Mouse (Mus musculus) c-Kit-positive CD71-positive TER-119-negative erythroid progenitor cells, embryonic 14.5 days (primary cell): ENCODE data around the gene Zswim1.
"Not testable (repeated sequence)": the region's sequence is repeated elsewhere in the genome, so short reads cannot be mapped to it uniquely, and the experiment has no call there.

Source experiments
- DNase-seq: peaks from one replicate; pipeline ENCODE4 v3.0.0-alpha.2; 2013; ENCODE audit warnings: low read depth

Zswim1 gene

DNA sequence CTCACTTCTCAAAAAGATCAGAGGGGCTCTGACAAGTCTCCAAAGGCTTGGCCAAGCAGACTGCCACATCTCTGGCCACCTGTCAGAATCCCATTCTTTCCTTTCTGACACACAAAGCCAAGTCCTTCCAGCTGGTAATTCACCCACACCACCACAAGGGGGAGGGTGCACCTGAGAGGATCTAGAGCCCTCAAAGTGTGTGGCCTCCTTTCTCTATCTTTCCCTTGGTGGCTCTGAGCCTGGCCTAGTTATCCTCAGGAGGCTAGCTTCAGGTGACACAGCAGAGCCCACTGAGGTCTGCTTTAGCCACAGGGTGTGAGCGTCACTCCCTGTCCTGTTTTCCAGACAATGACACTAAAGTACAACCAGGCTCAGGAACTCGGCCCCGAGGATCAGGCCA lies 29.2 kb upstream of the Zswim1 start:
- no peak for DNase-seq

DNA sequence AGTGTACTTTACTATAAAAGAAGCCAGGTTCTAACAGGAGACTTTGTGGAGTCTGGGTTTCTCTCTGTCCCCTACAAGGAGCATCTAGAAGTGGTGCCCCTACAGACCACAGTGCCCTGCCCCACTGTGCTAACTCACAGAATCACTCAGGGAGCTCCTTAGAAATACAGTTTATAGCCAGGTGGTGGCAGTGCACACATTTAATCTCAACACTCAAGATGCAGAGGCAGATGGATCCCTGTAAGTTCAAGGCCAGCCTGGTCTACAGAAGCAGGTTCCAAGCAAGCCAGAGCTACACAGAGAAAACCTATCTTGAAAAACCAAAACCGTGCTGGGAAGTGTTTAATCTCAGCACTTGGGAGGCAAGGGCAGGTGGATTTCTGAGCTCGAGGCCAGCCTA lies 28.7 kb upstream of the Zswim1 start:
- DNase-seq, result no peak

DNA sequence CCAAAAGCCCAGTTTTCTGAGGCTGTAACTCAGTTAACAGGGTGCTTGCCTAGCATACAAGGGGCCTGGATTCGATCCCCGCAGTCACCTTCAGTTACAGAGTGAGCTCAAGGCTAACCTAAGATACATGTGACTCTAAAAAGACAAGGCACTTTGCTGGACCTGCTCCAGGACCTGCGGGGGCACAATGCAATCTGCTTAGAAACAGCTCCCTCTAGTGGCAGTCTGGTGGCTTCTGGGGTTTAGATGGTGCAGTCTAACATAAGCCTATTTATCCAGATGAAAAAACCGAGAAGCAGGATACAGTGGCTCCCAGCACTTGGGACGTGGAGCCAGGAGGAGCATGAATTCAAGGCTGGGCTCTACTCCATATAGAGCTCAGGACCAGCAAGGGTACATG lies 28.2 kb upstream of the Zswim1 start:
- DNase-seq, result peak; percentile 87

DNA sequence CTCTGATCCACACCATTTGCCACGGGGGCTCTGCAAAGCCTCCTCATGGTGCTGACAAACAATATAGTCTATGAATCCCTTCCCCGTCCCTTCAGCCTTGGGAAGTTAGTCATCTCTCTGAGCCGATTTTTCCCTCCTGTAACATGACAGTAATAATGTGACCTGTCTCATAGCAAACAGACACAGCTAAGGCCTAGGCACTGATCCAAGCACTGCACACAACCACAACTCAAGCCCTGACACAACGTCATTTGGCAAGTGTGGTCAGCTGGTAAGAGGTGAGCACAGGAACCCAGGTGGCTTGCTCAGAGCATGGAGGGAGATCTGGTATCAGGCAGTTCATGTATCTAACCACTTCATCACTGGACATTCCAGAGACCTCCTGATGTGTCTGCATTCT lies 26.6 kb upstream of the Zswim1 start:
- DNase-seq, result no peak

DNA sequence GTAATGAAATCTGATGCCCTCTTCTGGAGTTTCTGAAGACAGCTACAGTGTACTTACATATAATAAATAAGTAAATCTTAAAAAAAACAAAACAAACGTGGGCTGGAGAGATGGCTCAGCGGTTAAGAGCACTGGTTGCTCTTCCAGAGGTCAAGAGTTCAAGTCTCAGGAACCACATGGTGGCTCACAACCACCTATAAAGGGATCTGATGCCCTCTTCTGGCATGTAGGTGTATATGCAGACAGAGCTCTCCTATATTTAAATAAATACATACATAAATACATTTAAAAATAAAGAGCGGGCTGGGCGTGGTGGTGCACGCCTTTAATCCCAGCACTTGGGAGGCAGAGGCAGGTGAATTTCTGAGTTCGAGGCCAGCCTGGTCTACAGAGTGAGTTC lies 23.9 kb upstream of the Zswim1 start:
- not testable (repeated sequence) for DNase-seq

DNA sequence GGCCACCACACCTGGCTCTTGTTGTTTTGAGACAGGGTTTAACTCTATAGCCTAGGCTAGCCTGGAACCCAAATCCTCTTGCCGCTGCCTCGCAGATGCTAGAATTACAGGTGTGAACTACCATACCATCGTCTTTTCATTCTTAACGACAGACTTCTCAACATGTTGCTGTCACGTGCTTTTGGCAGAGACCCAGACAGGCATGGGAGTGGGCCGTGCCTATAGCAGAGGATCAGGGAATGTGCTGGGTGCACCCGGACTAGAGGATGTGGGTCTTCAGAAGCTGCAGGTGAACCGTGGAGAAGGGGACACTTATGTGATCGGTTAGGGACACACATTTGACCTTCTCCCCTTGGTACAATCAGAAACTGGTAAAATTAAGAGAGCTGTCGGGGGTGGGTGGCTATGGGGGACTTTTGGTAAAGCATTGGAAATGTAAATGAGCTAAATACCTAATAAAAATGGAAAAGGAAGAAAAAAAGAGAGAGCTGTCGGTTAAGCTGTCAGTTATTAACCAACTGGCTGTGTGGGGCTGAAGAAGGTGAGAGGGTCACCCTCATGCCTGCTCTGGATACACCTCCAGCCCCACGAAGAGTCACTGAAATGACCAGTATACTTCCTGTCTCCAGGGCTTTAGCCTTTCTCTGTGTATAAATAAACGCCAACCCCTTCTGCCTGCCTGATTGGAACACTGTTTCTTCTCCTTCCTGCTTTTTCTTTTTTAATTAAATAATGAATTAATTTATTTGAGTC lies 22.1 kb upstream of the Zswim1 start:
- no peak for DNase-seq

DNA sequence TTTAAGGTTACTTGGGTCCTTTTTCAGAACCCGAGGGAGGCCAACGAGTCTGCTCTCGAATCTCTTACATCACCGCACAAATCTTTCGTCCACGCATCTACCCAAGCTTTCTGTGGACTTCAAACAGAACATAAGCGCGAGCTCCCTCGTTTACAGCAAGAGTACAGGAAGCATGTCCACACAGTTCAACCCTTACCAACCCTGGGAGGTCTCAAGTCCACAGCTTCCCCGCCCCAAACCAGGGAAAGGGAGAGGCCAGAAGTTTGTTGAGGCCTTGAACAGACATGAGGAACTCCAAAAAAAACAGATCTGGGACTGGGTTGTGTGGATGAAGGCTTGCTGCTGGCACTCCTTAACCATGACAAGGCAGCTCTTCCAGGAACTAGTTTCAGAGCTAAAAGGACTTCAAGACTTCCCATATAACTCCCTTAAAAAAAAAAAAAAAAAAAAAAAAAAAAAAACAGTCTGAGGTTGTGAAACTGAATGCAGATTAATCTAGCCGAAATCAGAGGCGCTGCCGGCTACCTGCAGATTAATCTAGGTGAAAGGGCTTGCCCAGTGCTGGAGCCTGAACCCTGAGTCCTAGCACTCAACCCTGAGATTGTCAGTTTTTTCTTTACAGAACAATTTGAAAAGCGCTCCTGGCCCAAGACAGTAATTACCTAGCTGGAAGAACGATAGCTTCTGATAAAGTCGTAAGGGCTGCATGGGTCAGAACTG lies 19.1 kb upstream of the Zswim1 start:
- no peak for DNase-seq

DNA sequence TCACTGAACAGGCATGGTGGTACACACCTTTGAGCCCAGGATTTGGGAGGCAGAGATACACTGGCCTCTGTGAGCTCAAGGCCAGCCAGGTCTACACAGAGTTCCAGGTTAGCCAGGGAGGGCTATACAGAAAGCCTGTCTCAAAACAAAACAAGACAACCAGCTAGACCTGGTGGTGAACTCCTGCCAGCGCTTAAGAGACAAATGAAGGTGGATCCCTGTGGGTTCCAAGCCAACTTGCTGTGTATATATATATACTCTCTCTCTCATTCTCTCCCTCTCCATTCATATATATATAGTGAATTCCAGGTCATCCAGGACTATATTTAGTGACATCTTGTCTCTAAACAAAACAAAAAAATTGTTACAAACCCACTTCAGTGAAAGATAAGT lies 18.6 kb upstream of the Zswim1 start:
- DNase-seq, result no peak

DNA sequence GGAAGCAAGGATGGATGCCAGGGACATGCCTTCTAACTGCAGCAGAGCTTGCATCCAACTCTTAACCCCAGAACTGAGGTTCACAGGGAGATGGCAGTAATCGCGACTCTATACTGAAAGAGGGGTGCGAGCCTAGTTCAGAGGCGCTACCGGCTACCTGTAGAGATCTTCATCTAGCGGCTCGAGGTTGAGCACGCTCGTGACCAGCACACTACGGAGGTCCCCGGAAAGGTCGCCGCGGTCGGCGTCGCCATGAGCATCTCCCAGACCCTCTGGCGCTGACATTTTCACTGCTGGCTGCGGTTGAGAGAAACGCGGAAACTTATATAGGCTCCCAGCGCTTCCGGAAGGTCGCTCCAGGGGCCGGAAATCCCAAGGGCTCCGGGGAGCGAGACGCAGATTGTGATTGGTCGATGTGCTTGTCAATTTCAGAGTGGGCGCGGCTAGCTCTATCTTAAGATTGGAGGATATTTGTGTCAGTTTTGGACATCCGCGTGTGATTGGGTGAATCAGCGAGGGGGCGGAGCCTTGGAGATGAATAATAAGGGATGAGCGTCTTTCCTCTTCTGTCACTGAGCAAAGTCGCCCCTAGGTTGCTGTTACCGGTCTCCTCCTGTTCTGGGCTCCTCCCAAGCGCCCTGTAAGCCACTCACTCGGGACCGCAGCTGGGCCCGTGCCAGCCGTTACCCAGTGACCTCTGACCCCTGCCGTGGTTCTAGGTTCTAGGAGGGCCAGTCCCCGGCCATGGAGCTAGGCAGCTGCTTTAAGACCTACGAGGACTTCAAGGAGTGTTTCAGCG lies 17.8 kb upstream of the Zswim1 start, which contains the start of the genes Acot8 and Zswim3:
Acot8 (minus strand) TSS at position 350 of the 799 bp plus-strand sequence.
Zswim3 (plus strand) TSS at position 566 of the 799 bp plus-strand sequence.
- peak; percentile 100 for DNase-seq

DNA sequence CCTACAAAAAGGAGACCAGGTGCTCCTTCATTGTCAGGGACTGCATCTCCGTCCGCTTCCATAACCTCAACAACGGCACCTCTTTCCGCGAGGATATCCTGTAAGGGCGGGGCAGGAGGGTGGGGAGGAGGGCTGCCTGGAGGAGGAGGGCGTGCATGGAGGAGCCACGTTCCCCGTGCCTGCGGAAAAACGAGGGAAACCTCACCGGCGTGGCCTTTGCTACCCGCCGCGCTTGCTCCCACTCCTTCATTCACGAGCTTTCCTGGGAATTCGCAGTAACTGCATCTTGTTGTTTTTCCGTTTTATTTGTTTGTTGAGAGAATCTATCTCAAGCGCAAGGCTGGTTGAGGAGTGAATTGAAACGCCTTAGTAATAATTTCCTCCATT lies 17.2 kb upstream of the Zswim1 start:
- DNase-seq, result no peak

DNA sequence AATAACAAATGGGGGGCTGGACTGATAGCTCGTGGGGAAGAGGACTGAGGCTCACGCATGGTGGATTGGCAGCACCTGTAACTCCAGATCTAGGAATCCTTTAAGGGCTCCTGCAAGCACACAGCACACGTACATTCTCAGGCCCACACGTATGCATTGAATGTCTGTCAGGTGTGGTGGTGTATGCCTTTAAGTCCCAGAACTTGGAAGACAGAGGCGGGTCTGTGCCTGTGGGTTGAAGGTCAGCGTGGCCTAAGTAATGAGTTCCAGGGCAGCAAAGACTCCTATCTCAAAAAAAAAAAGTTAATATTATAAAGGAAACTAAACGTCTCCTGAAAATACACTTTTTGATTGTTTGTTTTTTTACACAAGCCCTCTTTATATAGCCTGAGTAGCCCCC lies 15.9 kb upstream of the Zswim1 start:
- DNase-seq, result no peak

DNA sequence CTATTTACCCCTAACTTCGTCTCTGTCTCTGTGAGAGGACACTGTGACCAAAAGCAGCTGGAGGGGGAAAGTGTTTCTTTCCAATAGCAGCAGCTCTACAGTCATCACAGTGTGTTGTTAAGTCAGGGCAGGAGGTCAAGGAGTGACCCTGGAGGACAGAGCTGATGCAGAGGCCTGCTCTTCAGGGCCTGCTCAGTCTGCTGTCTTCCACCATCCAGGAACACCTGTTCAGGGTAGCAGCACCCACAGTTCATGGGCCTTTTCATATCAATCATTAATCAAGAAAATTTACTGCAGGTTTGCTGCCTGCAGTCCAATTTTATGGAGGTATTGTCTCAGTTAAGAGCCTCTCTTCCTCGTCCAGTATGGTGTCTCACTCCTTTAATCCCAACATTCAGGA lies 8.9 kb upstream of the Zswim1 start:
- DNase-seq, result no peak

DNA sequence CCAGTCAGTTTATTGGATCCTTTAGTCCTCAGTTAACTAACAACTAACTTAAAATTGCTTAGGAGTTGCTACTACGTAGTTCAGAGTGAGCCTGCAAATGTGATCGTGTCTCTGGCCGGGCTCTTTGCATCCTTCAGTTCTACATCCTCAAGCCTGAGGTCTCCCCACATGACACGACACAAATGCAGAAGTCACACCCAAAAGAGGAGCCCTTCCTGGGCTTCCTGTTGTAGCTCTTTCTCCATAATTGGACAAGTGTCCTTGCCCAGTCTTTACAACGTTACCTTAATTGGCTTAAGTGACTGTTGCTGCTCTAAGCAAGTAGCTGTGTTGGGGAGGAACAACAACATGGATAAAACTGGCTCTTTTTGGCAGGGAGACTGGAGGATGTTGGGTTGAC lies 7.1 kb upstream of the Zswim1 start:
- DNase-seq, result no peak

DNA sequence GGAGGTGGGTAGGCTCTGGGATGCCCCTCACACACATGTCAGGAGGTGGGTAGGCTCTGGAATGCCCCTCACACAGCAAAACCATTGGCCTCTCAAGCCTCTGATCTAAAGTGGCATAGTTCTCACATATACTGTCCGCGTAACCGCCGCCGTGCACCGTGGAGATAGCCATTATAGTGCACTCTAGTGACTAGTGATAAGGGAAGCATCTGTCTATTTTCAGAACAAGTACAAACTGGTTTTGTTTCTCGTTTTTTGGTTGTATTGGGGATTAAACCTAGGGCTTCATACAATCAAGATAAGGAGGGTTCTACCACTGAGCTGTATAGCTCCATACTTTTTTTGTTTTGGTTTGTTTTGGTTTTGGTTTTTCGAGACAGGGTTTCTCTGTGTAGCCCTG lies 6.7 kb upstream of the Zswim1 start:
- no peak for DNase-seq

DNA sequence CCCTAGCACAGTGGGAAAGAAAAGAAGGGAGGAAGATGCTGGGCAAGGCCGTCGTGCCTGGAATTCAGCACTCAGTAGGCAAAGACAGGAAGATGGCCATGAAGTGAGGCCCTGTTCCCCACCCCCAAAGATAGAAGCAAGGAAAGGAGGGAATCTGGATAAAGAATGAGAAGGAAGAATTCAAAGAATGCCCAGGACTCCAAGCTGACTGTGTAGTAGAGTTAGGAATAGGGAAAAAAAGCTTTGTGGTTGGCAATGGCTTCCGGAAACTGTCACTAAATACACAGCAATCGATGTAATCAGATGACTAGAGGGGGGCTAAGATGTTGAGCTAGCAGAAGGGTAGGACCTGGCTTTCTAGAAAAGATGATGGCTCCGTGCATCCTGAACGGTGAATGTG lies 5.3 kb upstream of the Zswim1 start:
- no peak for DNase-seq

DNA sequence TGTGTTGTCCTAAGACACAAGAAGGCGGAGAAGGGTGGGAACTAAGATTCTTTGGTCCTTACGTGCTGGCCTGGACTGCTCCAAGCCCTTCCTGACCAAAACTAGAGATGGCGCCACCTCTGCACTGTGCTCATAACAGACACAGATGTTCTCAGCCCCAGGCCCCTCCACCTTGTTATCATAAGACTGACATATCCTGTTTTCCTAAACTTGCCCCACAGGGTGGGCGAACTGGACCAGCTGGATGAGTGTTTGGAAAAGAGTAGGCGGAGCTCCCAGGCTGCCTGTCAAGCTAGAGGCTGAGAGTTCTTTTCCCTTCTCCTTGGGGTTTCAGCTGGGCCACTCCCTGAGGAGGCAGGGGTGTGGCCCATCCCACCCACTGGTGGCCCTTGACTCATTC lies 4.8 kb upstream of the Zswim1 start:
- DNase-seq, result no peak

DNA sequence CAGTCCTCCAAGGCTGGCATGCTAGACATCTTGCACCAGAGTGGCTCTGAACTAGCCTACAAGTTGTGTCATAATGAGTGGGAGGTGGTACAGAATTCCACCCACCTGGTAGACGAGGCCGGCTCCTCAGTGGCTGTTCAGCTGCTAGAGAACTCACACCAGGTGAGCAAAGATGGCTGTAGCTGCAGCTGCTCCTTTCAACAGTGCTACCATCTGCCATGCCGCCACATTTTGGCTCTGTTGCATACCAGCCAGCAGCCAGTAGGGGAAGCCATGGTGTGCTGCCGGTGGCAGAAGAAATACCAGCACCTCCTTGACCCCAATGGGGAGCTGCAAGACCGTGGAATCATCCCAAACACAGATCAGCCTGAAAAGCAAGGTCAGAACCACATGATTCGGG lies 1.4 kb upstream of the Zswim1 start:
- no peak for DNase-seq

DNA sequence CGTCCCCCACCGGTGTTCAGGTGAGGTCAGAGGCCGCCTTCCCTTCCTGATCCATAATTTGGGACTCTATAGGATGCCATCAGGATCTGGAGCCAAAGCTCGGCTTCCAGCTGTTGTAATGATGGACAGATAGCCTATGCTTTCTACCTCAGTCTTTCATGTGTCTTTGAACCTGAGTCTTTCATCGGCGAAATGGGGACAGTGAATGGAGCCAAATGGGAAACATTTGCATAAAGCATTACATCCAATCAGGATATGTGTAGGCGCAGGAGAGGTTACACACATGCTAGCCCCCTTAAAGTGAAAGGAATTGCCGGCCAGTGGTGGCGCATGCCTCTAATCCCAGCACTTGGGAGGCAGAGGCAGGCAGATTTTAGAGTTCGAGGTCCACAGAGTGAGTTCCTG lies 697 bp downstream of the Zswim1 start:
- DNase-seq, result no peak

DNA sequence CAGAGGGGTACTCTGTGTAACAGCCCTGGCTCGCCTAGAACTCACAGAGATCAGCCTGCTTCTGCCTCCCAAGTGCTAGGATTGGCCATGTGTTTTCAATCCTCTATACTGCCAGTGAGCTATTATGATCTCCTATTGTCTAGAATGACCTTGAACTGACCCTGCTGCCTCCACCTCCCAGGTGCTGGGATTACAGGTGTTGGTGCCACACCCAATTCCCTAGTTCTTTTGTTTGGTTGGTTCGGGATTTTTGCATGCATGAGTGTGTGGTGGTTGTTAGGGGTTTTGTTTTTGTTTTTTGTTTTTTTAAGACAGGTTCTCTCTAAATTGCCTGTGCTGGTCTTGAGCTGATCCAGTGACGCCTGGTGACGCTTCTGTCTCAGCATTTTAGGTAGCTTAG lies 1.5 kb downstream of the Zswim1 start:
- DNase-seq, result no peak

DNA sequence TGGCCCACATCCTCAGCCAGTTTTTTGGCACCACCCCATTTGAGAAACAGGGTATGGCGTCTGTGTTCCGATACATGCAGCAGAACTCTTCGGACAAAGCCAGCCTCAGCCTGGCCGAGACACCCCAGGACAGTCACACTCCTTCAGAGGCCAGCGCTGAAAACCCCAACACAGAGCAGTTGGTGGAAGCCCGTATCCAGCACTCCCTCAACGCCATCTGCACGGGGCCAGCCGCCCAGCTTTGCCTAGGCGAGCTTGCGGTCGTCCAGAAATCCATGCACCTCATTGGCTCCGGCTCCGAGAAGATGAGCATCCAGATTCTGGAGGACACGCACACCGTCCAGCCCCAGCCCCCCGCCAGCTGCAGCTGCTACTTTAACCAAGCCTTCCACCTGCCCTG lies 3.0 kb downstream of the Zswim1 start:
- no peak for DNase-seq

DNA sequence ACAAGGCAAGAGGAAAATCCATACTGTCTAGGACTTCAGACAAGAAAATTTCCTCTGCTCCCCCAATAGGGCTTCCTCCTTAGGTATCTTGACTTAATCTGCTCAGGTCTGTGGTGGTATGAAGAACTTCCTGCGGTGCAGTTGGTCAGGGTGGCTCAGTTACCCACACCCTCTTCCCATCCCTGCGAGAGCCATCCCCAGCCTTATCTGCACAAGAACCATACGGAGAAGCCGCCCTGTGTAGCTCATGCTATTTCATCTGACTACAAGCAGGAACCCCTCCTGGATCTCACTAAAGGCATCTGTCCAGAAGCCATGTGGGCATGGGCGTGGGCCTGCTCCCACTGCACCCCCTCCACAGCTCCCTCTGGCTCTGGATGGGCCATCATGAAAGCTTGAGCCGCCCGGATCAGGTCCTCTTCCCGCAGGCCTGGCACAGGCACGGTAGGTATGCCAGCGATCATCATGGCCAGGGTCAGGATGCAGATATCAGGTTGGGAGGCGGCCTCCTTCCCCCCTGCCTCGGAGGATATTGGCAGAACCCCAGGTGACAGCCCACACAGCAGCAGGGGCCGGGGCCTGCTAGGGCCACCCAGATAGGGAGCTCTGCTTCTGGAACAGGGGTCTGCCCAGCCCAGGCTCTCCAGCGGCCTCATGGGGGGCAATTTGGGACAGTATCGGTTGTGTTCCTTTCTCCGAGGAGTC lies 4.8 kb downstream of the Zswim1 start:
- DNase-seq, result no peak

DNA sequence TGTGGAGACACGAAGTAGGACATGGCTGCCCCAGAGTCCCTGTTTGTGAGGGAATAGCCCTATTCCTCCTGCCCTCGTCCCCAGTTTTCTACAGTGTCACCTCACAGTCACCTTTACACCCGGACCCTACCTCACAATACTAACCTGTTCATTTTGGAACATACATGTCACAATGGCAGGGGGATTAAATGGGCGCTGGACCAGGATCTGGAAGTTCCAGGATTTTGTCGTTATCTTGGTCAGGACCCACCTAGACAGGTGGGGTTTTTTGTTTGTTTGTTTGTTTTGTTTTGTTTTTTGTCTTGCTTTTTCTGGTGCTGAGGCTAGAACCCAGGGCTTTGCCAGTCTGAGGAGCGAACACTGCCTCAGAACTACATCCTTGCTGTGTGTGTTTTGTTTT lies 6.0 kb downstream of the Zswim1 start, which contains the start of gene Spata25:
Spata25 (minus strand) TSS at position 101 of the 400 bp plus-strand sequence.
- no peak for DNase-seq
